Mouse (Mus musculus) liver, embryonic 11.5 days (tissue): Measurements from ENCODE around the gene Urod. TPM values are rescaled to one million over a fixed set of nuclear protein-coding genes. Genes with fewer than 3 reads are reported as not detected.

Experiments
- ATAC-seq: fragments of 200-750 bp; cut with Nextera tagmentation; replicated peaks from 2 replicates; pipeline ENCODE4 v1.8.0; 2017; ENCODE audit warnings: moderate number of reproducible peaks, mild to moderate bottlenecking, moderate TSS enrichment, moderate library complexity; ENCODE audit not compliant: low FRiP score
- DNase-seq: peaks from one replicate; pipeline ENCODE4 v3.0.0-alpha.2; 2017; ENCODE audit warnings: low spot score
- H3K27ac ChIP-seq: fragments of 300-500 bp; sonication (generic); 2 replicates; pipeline ENCODE4 v1.5.1; 2014; ENCODE audit warnings: mild to moderate bottlenecking, low read depth, low read length, control low read depth
- H3K27me3 ChIP-seq: fragments of 300-500 bp; sonication (generic); replicated peaks from 2 replicates; pipeline ENCODE4 v1.6.1; 2014; ENCODE audit warnings: low read length, mixed read lengths; ENCODE audit not compliant: control insufficient read depth, insufficient read depth
- H3K36me3 ChIP-seq: fragments of 300-500 bp; sonication (generic); 2 replicates; pipeline ENCODE4 v1.6.1; 2014; ENCODE audit warnings: mild to moderate bottlenecking, low read length, moderate library complexity, mixed read lengths; ENCODE audit not compliant: control insufficient read depth, insufficient read depth
- H3K4me1 ChIP-seq: fragments of 300-500 bp; sonication (generic); replicated peaks from 2 replicates; pipeline ENCODE4 v1.6.1; 2014; ENCODE audit warnings: low read length, mixed read lengths; ENCODE audit not compliant: control insufficient read depth, insufficient read depth
- H3K4me2 ChIP-seq: fragments of 300-500 bp; sonication (generic); 2 replicates; pipeline ENCODE4 v1.6.1; 2014; ENCODE audit warnings: mild to moderate bottlenecking, control low read depth, moderate library complexity
- H3K4me3 ChIP-seq: fragments of 300-500 bp; sonication (generic); 2 replicates; pipeline ENCODE4 v1.5.1; 2014; ENCODE audit warnings: low read depth, low read length, control low read depth
- H3K9ac ChIP-seq: fragments of 300-500 bp; sonication (generic); 2 replicates; pipeline ENCODE4 v1.6.1; 2014; ENCODE audit warnings: low read depth, low read length, control low read depth
- H3K9me3 ChIP-seq: fragments of 300-500 bp; sonication (generic); 2 replicates; pipeline ENCODE4 v1.6.1; 2016; ENCODE audit warnings: low read length, inconsistent platforms, mixed read lengths; ENCODE audit not compliant: control insufficient read depth
- whole genome bisulfite sequencing: fragments of 180-500 bp; shearing (Covaris S2); extraction: QIAGEN DNeasy Blood & Tissue Kit; methylation state at CpG from one replicate; pipeline ENCODE4 v1.1.7; 2014; 5-methylcytosine and 5-hydroxymethylcytosine counted together
- polyA plus RNA-seq: library from polyadenylated mRNA; unstranded; fragments of >200 nt; fragmentation: Nextera tagmentation; extraction: Ambion mirVana; gene quantifications from 2 replicates; pipeline ENCODE4 v1.2.1, GENCODE M21; 2014

The Urod gene
- polyA plus RNA-seq, 1 experiment from 2014 or later = 344 TPM

DNA sequence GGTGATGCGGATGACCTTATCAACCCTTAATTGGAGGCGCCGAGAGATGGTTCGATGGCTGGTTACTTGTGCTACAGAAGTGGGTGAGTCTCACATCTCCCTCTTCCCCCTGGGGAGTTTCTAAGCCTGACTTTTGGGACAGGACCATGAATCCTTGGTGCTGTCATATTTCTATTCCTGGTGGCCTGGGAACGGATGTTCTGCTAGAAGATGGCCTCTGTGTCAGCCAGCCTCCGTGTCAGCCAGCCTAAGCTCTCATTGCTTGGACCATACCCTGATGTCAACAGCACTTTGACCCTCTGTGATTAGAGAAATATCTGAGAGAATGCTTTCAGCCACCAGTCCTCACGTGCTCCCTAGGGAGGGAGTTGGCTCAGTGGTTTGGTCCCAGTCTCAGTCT, 8.5 kb downstream of the Urod start:
- DNase-seq = no peak
- Histone ChIP-seq H3K9me3 (no peaks in the 10 kb centered on the region), H3K27ac (no peak overlapping the region), H3K4me3 (no peak overlapping the region), H3K9ac (no peak overlapping the region), H3K4me1 (no peaks in the 10 kb centered on the region), H3K4me2 (no peak overlapping the region), H3K27me3 (no peaks in the 10 kb centered on the region), H3K36me3 (peaks cover 7% of the 10 kb centered on the region; the same call in 1 of the 2 replicates)
- ATAC-seq = no peak
- 88% methylated on average over 7 of the region's 7 CpGs for WGBS

DNA sequence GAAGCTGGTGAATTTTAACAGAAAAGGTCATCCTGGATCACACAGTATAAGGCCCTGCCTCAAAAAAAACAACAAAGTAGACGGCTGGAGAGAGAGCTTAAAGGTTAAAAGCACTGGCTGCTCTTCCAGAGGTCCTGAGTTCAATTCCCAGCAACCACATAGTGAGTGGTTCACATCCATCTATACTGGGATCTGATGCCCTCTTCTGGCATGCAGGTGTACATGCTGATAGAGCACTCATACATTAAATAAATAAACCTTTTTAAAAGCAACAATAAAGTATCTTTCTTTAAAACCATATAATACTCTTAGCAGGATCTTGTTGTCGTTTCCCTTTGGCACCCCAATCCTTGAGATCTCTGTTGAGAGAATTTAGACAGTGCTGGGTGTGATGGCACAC, 17.7 kb downstream of the Urod start:
- no peak overlapping the region for H3K27ac ChIP-seq
- no peaks in the 10 kb centered on the region for H3K4me1 ChIP-seq
- H3K4me2 ChIP-seq = no peak overlapping the region
- no peaks in the 10 kb centered on the region for H3K36me3 ChIP-seq
- no peaks in the 10 kb centered on the region for H3K27me3 ChIP-seq
- no peak for DNase-seq
- H3K9ac ChIP-seq = no peak overlapping the region
- 54% methylated on average over 2 of the region's 2 CpGs for WGBS
- ATAC-seq = no peak
- no peak overlapping the region for H3K4me3 ChIP-seq
- no peaks in the 10 kb centered on the region for H3K9me3 ChIP-seq

DNA sequence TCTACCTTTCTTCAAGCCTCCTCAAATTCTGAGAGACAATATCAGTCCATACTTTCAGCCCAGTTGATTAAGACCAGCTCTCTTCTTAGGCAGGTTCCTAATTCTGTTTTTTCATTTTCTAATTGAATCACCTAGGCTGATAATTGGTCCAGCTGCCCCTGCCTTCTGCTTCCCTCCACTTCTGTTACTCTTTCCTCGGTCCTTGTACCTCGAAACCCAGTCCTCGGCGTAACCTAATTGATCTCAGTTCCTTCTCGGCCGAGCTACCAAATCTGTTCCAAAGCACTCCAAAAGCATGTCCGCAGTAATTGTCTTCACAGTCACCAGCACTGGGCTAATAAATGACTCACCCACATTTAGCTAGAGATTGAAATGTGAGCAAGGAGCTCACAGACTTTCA, 39.3 kb downstream of the Urod start:
- no peaks in the 10 kb centered on the region for H3K36me3 ChIP-seq
- H3K9ac ChIP-seq = no peak overlapping the region
- no peaks in the 10 kb centered on the region for H3K27me3 ChIP-seq
- ATAC-seq = no peak
- H3K4me1 ChIP-seq = no peaks in the 10 kb centered on the region
- H3K9me3 ChIP-seq = no peaks in the 10 kb centered on the region
- H3K4me2 ChIP-seq = no peak overlapping the region
- H3K4me3 ChIP-seq = no peak overlapping the region
- DNase-seq = no peak
- 87% methylated on average over 7 of the region's 7 CpGs for WGBS
- no peak overlapping the region for H3K27ac ChIP-seq

DNA sequence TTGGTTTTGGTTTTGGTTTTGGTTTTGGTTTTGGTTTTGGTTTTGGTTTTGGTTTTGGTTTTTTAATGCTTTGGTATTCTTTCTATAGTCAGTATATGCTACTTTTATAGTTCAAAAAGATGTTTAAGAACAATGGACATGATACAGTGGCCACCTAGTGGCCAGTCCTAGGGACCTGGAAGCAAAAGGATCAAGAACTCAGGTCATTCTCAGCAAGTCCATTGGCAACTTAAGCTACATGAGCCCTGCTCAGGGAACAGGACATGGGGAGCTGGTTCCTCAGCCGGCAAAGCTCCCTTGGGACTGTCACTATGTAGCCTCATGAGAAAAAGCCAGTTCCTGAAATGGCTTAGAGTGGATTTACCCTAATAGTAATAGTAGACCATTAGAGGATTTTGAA, 42.6 kb downstream of the Urod start:
- H3K4me3 ChIP-seq = no peak overlapping the region
- ATAC-seq (no peak), DNase-seq (no peak)
- no peak overlapping the region for H3K27ac ChIP-seq
- H3K36me3 ChIP-seq = no peaks in the 10 kb centered on the region
- H3K27me3 ChIP-seq = no peaks in the 10 kb centered on the region
- no peaks in the 10 kb centered on the region for H3K9me3 ChIP-seq
- 25% methylated on average over 1 of the region's 1 CpGs for WGBS
- no peak overlapping the region for H3K4me2 ChIP-seq
- no peaks in the 10 kb centered on the region for H3K4me1 ChIP-seq
- H3K9ac ChIP-seq = no peak overlapping the region

DNA sequence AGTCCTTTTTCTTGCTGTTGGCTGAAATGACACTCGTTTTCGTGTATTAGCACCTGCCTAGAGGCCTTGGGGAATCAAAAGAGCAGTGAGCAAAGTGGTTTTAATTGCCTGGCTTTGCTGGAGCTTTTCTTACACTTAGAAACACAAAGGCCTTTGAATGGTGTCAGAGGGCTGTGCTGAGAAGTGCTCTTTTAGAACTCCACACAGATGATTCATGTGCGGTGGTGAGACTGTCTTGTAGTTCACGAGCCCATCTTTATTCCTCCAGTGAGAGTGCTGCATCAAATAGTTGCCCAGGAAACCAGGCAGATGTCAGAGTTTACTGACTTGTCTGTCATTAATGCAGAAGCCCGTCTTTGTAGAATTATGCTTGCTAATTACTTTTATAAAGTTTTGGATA, 50.2 kb downstream of the Urod start:
- Histone ChIP-seq H3K4me3 (no peak overlapping the region), H3K4me2 (no peak overlapping the region), H3K9ac (no peak overlapping the region), H3K27ac (no peak overlapping the region), H3K9me3 (no peaks in the 10 kb centered on the region), H3K4me1 (no peaks in the 10 kb centered on the region), H3K27me3 (no peaks in the 10 kb centered on the region), H3K36me3 (no peaks in the 10 kb centered on the region)
- DNase-seq = no peak
- 72% methylated on average over 5 of the region's 5 CpGs for WGBS
- no peak for ATAC-seq

DNA sequence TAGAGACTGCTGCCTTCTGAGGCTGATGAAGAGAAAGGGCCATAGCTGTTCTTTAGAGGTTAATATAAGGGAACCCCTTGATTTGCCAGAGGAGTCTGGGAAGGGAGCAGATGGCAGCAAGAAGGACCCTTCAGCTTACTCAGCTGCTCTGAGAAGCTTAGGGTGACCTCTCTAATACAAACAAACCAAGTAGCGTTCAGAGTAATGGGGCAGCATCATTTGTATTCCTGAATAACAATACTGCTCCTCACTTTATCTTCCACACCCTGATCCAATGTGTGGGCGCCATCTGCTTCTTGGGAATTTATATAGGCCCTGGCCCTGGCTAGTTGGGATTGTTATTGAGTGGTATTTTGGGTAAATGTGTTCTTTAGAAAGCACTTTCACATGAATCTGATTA, 51.5 kb downstream of the Urod start:
- no peak for ATAC-seq
- Histone ChIP-seq H3K27me3 (no peaks in the 10 kb centered on the region), H3K27ac (no peak overlapping the region), H3K4me1 (no peaks in the 10 kb centered on the region), H3K4me3 (no peak overlapping the region), H3K9me3 (no peaks in the 10 kb centered on the region), H3K36me3 (no peaks in the 10 kb centered on the region), H3K4me2 (no peak overlapping the region), H3K9ac (no peak overlapping the region)
- no peak for DNase-seq
- WGBS = 66% methylated on average over 2 of the region's 2 CpGs

Other genes starting within 250 kb of the Urod start
- 33.0 and 34.2 TPM in 2 replicates for gene Toe1, start 186.8 kb downstream of the Urod start, polyA plus RNA-seq
- 9.3 and 11.1 TPM in 2 replicates for gene Mutyh, start 186.7 kb downstream of the Urod start, polyA plus RNA-seq
- 1.2 and 1.4 TPM in 2 replicates for gene Hpdl, start 172.7 kb downstream of the Urod start, polyA plus RNA-seq
- 0.23 and 0.29 TPM in 2 replicates for gene Zswim5, start 117.0 kb downstream of the Urod start, polyA plus RNA-seq
- 10.8 and 12.0 TPM in 2 replicates for gene Hectd3, start 904 bp upstream of the Urod start, polyA plus RNA-seq
- gene Eif2b3, start 25.0 kb upstream of the Urod start, polyA plus RNA-seq = 69.9 and 80.4 TPM in 2 replicates
- 1.4 and 1.8 TPM in 2 replicates for gene Ptch2, start 101.7 kb upstream of the Urod start, polyA plus RNA-seq
- 8.3 and 8.5 TPM in 2 replicates for gene Btbd19, start 131.3 kb upstream of the Urod start, polyA plus RNA-seq
- not detected in 2 replicates for gene Tctex1d4, start 132.4 kb upstream of the Urod start, polyA plus RNA-seq
- gene Plk3, start 139.6 kb upstream of the Urod start, polyA plus RNA-seq = 2.4 and 2.5 TPM in 2 replicates
- gene Rps8, start 161.8 kb upstream of the Urod start, polyA plus RNA-seq = 1,349 and 1,481 TPM in 2 replicates
- 57.3 and 68.0 TPM in 2 replicates for gene Kif2c, start 188.2 kb upstream of the Urod start, polyA plus RNA-seq